Mouse (Mus musculus): Measurements from ENCODE around the gene E130116L18Rik.
"Not testable (repeated sequence)": the region's sequence is repeated elsewhere in the genome, so short reads cannot be mapped to it uniquely, and the experiment has no call there.

Gene E130116L18Rik

GRCm38 (mm10) chr5:25222752-25223702 lies at the start of gene E130116L18Rik:
E130116L18Rik (minus strand) TSS chr5:25223153.
- peak; percentile 78 for DNase-seq (ENCODE audit: low spot score)

GRCm38 (mm10) chr5:25268258-25268888 lies 45.4 kb upstream of the E130116L18Rik start:
- no peak for DNase-seq (ENCODE audit: low spot score)

- no peak for DNase-seq (ENCODE audit: low spot score)
Measured at GRCm38 (mm10) chr5:25262266-25262665, 39.3 kb upstream of the E130116L18Rik start.

GRCm38 (mm10) chr5:25261452-25261851 lies 38.5 kb upstream of the E130116L18Rik start:
- DNase-seq (ENCODE audit: low spot score) = no peak

GRCm38 (mm10) chr5:25256686-25257085 lies 33.7 kb upstream of the E130116L18Rik start:
- DNase-seq (ENCODE audit: low spot score) = no peak

- DNase-seq (ENCODE audit: low spot score) = no peak
Measured at GRCm38 (mm10) chr5:25254491-25254890, 31.5 kb upstream of the E130116L18Rik start.

- DNase-seq (ENCODE audit: low spot score) = no peak
Measured at GRCm38 (mm10) chr5:25252825-25253544, 30.0 kb upstream of the E130116L18Rik start.

- no peak for DNase-seq (ENCODE audit: low spot score)
Measured at GRCm38 (mm10) chr5:25252423-25252822, 29.5 kb upstream of the E130116L18Rik start.

GRCm38 (mm10) chr5:25247036-25247435 lies 24.1 kb upstream of the E130116L18Rik start:
- no peak for DNase-seq (ENCODE audit: low spot score)

GRCm38 (mm10) chr5:25246473-25246865 lies 23.5 kb upstream of the E130116L18Rik start:
- no peak for DNase-seq (ENCODE audit: low spot score)

- peak; percentile 68 for DNase-seq (ENCODE audit: low spot score)
Measured at GRCm38 (mm10) chr5:25245806-25246472, 23.0 kb upstream of the E130116L18Rik start.

GRCm38 (mm10) chr5:25243101-25243500 lies 20.1 kb upstream of the E130116L18Rik start:
- DNase-seq (ENCODE audit: low spot score) = no peak

GRCm38 (mm10) chr5:25224377-25224776 lies 1.4 kb upstream of the E130116L18Rik start:
- DNase-seq (ENCODE audit: low spot score) = not testable (repeated sequence)

GRCm38 (mm10) chr5:25221604-25222003 lies 1.3 kb downstream of the E130116L18Rik start, which contains the start of gene Galnt11:
Galnt11 (plus strand) TSS chr5:25221904.
- DNase-seq (ENCODE audit: low spot score) = no peak

- no peak for DNase-seq (ENCODE audit: low spot score)
Measured at GRCm38 (mm10) chr5:25215006-25215405, 7.9 kb downstream of the E130116L18Rik start.

- not testable (repeated sequence) for DNase-seq (ENCODE audit: low spot score)
Measured at GRCm38 (mm10) chr5:25213216-25213615, 9.7 kb downstream of the E130116L18Rik start.

- peak; percentile 26 for DNase-seq (ENCODE audit: low spot score)
Measured at GRCm38 (mm10) chr5:25211872-25212271, 11.1 kb downstream of the E130116L18Rik start.

GRCm38 (mm10) chr5:25190521-25190920 lies 32.4 kb downstream of the E130116L18Rik start:
- no peak for DNase-seq (ENCODE audit: low spot score)

GRCm38 (mm10) chr5:25188802-25189201 lies 34.2 kb downstream of the E130116L18Rik start:
- peak; percentile 55 for DNase-seq (ENCODE audit: low spot score)

- no peak for DNase-seq (ENCODE audit: low spot score)
Measured at GRCm38 (mm10) chr5:25187727-25188126, 35.2 kb downstream of the E130116L18Rik start.

- DNase-seq (ENCODE audit: low spot score) = peak; percentile 60
Measured at GRCm38 (mm10) chr5:25184594-25184993, 38.4 kb downstream of the E130116L18Rik start.

- no peak for DNase-seq (ENCODE audit: low spot score)
Measured at GRCm38 (mm10) chr5:25183595-25183994, 39.4 kb downstream of the E130116L18Rik start.
